Mouse (Mus musculus): ENCODE measurements around the gene Tcaim. TPM values are rescaled to one million over a fixed set of nuclear protein-coding genes. Genes with fewer than 3 reads are reported as not detected.
"Not testable (repeated sequence)": the region's sequence is repeated elsewhere in the genome, so short reads cannot be mapped to it uniquely, and the experiment has no call there.

The Tcaim gene
- polyA plus RNA-seq, 1 experiment = 3.9 TPM

- no peak for DNase-seq
- 72% methylated on average over 3 of the region's 3 CpGs for WGBS
- TF ChIP-seq POLR2A (IDR thresholded peaks at IDR 0.05; ENCODE audit: borderline replicate concordance, extremely low read depth, low read depth, low read length) (no peak), CTCF (IDR thresholded peaks at IDR 0.05; ENCODE audit: insufficient read depth, low read length) (no peak)
- Histone ChIP-seq H3K4me3 (replicated peaks; ENCODE audit: extremely low read depth, low read depth, low read length) (no peak overlapping the region), H3K4me1 (ENCODE audit: control insufficient read depth, insufficient read depth, low read length) (no peaks in the 10 kb centered on the region)
Observed at GRCm38 (mm10) chr9:122845621-122846020, 40.3 kb downstream of the Tcaim start.

DNA sequence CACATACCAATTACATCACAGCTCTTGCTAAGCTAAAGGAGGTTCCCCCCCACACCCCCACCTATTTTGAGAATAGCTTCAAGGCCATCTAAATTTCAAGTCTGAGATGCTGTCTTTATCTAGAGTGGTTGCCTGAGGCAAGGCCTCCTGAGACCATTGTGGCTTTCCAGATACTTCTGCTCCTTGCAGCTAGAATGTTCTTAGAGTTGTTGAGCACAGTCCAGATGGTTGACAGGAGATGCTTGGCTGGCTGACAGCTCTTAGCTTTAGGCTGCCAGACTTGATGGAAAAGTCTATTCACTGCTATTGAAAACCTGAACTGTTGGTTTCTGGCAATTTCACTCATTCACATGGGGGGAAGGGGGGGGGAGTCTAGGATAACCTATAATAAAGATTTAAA lies 40.8 kb downstream of the Tcaim start:
- Histone ChIP-seq H3K4me3 (replicated peaks; ENCODE audit: extremely low read depth, low read depth, low read length) (no peak overlapping the region), H3K4me1 (ENCODE audit: control insufficient read depth, insufficient read depth, low read length) (no peaks in the 10 kb centered on the region)
- TF ChIP-seq CTCF (IDR thresholded peaks at IDR 0.05; ENCODE audit: insufficient read depth, low read length) (no peak), POLR2A (IDR thresholded peaks at IDR 0.05; ENCODE audit: borderline replicate concordance, extremely low read depth, low read depth, low read length) (no peak)
- DNase-seq = no peak

GRCm38 (mm10) chr9:122847811-122848311 lies 42.5 kb downstream of the Tcaim start:
- H3K4me1 ChIP-seq (ENCODE audit: control insufficient read depth, insufficient read depth, low read length); DNase-seq; H3K4me3 ChIP-seq (replicated peaks; ENCODE audit: extremely low read depth, low read depth, low read length): not testable (repeated sequence)
- 66% methylated on average over 8 of the region's 8 CpGs for WGBS

DNA sequence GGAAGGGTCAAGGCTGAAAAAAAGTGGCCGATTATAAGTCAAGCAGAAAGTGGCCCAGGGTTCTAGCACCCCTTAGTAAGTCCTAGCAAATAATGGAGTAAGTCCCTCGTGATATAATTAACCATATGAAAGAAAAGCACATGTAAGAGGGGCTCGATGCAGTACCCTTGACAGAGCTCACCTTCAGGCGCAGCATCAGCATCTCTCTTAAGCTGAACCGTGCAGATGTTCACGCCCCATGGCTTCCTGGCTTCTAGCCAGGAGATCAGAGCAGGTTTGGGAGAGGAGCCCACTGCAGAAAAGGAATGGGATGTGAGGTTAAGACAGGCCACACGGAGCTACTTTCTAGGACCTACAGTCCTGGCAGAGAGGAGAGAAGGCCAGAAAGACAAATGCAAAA lies 49.2 kb downstream of the Tcaim start:
- H3K4me1 ChIP-seq (ENCODE audit: control insufficient read depth, insufficient read depth, low read length) = no peaks in the 10 kb centered on the region
- H3K4me3 ChIP-seq (replicated peaks; ENCODE audit: extremely low read depth, low read depth, low read length) = no peak overlapping the region
- 88% methylated on average over 7 of the region's 7 CpGs for WGBS
- no peak for DNase-seq
- TF ChIP-seq POLR2A (IDR thresholded peaks at IDR 0.05; ENCODE audit: borderline replicate concordance, extremely low read depth, low read depth, low read length) (no peak), CTCF (IDR thresholded peaks at IDR 0.05; ENCODE audit: insufficient read depth, low read length) (no peak)

DNA sequence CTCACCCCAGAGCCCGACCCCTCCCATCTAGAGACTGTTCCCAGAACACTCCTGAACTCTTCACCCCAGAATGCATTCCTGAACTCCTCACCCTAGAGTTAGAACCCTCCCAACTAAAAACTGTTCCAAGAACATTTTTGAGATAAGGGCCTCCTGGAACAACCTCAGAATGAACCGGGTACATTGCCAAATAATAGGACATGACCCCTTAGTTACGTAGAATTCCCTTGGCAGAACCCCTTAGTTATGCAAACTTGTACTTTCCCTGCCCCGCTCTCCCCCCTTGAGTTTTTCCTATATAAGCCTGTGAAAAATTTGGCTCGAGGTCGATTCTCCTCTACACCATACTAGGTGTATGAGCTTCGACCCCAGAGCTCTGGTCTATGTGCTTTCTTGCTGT lies 49.8 kb downstream of the Tcaim start:
- H3K4me1 ChIP-seq (ENCODE audit: control insufficient read depth, insufficient read depth, low read length); DNase-seq; H3K4me3 ChIP-seq (replicated peaks; ENCODE audit: extremely low read depth, low read depth, low read length): not testable (repeated sequence)
- WGBS = 66% methylated on average over 3 of the region's 7 CpGs

GRCm38 (mm10) chr9:122855617-122856016 lies 50.3 kb downstream of the Tcaim start:
- H3K4me1 ChIP-seq (ENCODE audit: control insufficient read depth, insufficient read depth, low read length) = no peaks in the 10 kb centered on the region
- 96% methylated on average over 4 of the region's 4 CpGs for WGBS
- H3K4me3 ChIP-seq (replicated peaks; ENCODE audit: extremely low read depth, low read depth, low read length) = no peak overlapping the region
- no peak for DNase-seq
- TF ChIP-seq POLR2A (IDR thresholded peaks at IDR 0.05; ENCODE audit: borderline replicate concordance, extremely low read depth, low read depth, low read length) (no peak), CTCF (IDR thresholded peaks at IDR 0.05; ENCODE audit: insufficient read depth, low read length) (no peak)

- Histone ChIP-seq H3K4me3 (replicated peaks; ENCODE audit: extremely low read depth, low read depth, low read length) (no peak overlapping the region), H3K4me1 (ENCODE audit: control insufficient read depth, insufficient read depth, low read length) (no peaks in the 10 kb centered on the region)
- DNase-seq = no peak
- TF ChIP-seq POLR2A (IDR thresholded peaks at IDR 0.05; ENCODE audit: borderline replicate concordance, extremely low read depth, low read depth, low read length) (no peak), CTCF (IDR thresholded peaks at IDR 0.05; ENCODE audit: insufficient read depth, low read length) (no peak)
- 97% methylated on average over 3 of the region's 3 CpGs for WGBS
Observed at GRCm38 (mm10) chr9:122856716-122857115, 51.4 kb downstream of the Tcaim start.

DNA sequence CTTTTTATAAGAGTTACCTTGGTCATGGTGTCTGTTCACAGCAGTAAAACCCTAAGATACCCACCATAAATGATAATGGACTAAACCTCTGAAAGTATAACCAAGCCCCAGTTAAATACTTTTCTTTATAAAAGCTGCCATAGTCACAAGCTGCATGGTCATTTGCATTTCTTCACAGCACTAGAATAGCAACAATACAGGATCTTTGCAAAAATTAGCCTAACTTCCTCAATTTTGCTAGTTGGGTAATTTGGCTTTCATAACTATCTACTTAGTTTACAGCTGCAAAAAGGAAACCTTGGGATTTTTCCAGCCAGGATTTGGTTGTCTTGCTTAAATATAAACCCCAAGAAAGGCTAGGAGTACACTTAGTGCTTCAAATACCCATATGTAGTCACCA lies 55.4 kb downstream of the Tcaim start:
- H3K4me1 ChIP-seq (ENCODE audit: control insufficient read depth, insufficient read depth, low read length) = peaks cover 8% of the 10 kb centered on the region
- H3K4me3 ChIP-seq (replicated peaks; ENCODE audit: extremely low read depth, low read depth, low read length) = no peak overlapping the region
- no peak for DNase-seq
- TF ChIP-seq CTCF (IDR thresholded peaks at IDR 0.05; ENCODE audit: insufficient read depth, low read length) (no peak), POLR2A (IDR thresholded peaks at IDR 0.05; ENCODE audit: borderline replicate concordance, extremely low read depth, low read depth, low read length) (no peak)

GRCm38 (mm10) chr9:122863731-122864130 lies 58.4 kb downstream of the Tcaim start:
- no peak overlapping the region for H3K4me3 ChIP-seq (replicated peaks; ENCODE audit: extremely low read depth, low read depth, low read length)
- WGBS = 56% methylated on average over 2 of the region's 2 CpGs
- no peak for DNase-seq
- peaks cover 8% of the 10 kb centered on the region for H3K4me1 ChIP-seq (ENCODE audit: control insufficient read depth, insufficient read depth, low read length)
- TF ChIP-seq CTCF (IDR thresholded peaks at IDR 0.05; ENCODE audit: insufficient read depth, low read length) (no peak), POLR2A (IDR thresholded peaks at IDR 0.05; ENCODE audit: borderline replicate concordance, extremely low read depth, low read depth, low read length) (no peak)

DNA sequence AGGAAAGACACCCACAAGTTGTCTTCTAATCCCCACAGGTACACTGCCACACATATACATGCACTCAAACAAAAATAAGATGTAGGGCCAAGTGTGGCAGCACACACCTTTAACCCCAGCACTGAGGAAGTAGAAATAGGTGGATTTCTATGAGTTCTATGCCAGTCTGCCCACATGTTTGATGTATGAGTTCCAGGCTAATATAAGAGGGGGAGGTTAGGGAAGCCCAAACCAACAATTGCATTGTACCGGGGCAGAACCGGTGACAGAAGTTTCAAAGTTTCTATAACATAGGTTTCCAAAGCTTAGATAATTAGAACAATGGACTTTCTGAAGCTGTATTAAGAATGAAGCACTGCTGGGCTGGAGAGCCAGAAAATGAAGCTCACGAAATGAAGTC lies 59.5 kb downstream of the Tcaim start:
- TF ChIP-seq POLR2A (IDR thresholded peaks at IDR 0.05; ENCODE audit: borderline replicate concordance, extremely low read depth, low read depth, low read length) (no peak), CTCF (IDR thresholded peaks at IDR 0.05; ENCODE audit: insufficient read depth, low read length) (no peak)
- peak overlapping the region; percentile 31 for H3K4me3 ChIP-seq (replicated peaks; ENCODE audit: extremely low read depth, low read depth, low read length)
- WGBS = 43% methylated on average over 3 of the region's 3 CpGs

DNA sequence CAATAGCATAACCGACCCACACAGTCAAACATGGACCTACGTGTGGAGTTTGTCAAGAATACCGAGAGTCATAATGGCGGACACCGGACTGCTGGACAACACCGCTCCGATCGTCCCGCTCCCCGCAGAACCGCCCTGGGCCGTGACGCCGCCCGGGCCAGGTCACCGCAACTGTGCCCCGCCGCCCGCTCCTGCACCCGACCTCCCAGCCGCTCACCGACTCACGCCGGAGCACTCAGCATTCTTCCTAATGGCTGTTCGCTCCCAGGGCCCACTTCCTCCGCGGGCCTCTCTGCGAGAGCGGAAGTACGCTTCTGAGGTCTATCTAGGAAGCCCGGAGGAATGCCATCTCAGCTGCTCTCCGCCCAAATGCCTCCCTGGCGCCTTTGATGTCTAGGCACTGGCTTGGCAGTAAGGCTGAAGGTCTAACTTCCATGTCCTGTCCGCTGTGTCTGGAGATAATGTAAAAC lies 60.4 kb downstream of the Tcaim start, which contains the start of gene Zfp445:
Zfp445 (minus strand) TSS at position 310 of the 470 bp plus-strand sequence.
- peak; percentile 77 for DNase-seq
- Histone ChIP-seq H3K4me3 (replicated peaks; ENCODE audit: extremely low read depth, low read depth, low read length) (peak within 1 kb of the TSS; percentile 90), H3K4me1 (ENCODE audit: control insufficient read depth, insufficient read depth, low read length) (peaks cover 8% of the 10 kb centered on the region)
- WGBS = 1% methylated on average over 34 of the region's 34 CpGs
- TF ChIP-seq POLR2A (IDR thresholded peaks at IDR 0.05; ENCODE audit: borderline replicate concordance, extremely low read depth, low read depth, low read length) = peak; percentile 57; the same call in 1 of the 2 replicates
- TF ChIP-seq CTCF (IDR thresholded peaks at IDR 0.05; ENCODE audit: insufficient read depth, low read length) = no peak

More for the DNA sequence above, 59.5 kb downstream of the Tcaim start:
- DNase-seq = no peak
- H3K4me1 ChIP-seq (ENCODE audit: control insufficient read depth, insufficient read depth, low read length) = peaks cover 8% of the 10 kb centered on the region

Measured in lung, adult 2 months (tissue).